Mouse (Mus musculus): ENCODE data around the gene Tril. TPM values are rescaled to one million over a fixed set of nuclear protein-coding genes. Genes with fewer than 3 reads are reported as not detected.

The Tril gene
- polyA plus RNA-seq, 1 experiment from 2014 or later: 4.5 TPM

- Histone ChIP-seq H3K4me2 (no peak overlapping the region), H3K36me3 (ENCODE audit: control insufficient read depth, insufficient read depth, low read length) (no peaks in the 10 kb centered on the region), H3K4me1 (replicated peaks; ENCODE audit: control insufficient read depth, insufficient read depth, low read length) (no peaks in the 10 kb centered on the region), H3K27ac (ENCODE audit: low read depth, low read length) (no peak overlapping the region), H3K27me3 (replicated peaks; ENCODE audit: control insufficient read depth, insufficient read depth, low read length) (no peaks in the 10 kb centered on the region; the same call in 1 of the 2 replicates), H3K9ac (ENCODE audit: low read depth, low read length) (no peak overlapping the region), H3K4me3 (ENCODE audit: low read depth, low read length) (no peak overlapping the region), H3K9me3 (ENCODE audit: control insufficient read depth, low read length) (no peaks in the 10 kb centered on the region)
- ATAC-seq (replicated peaks; ENCODE audit: low FRiP score) (no peak), DNase-seq (ENCODE audit: low spot score) (no peak)
- WGBS: 55% methylated on average over 4 of the region's 4 CpGs
Observed at GRCm38 (mm10) chr6:53801269-53801892, 19.2 kb downstream of the Tril start.

GRCm38 (mm10) chr6:53798865-53799264, 21.8 kb downstream of the Tril start:
- Histone ChIP-seq H3K9me3 (ENCODE audit: control insufficient read depth, low read length) (no peaks in the 10 kb centered on the region), H3K9ac (ENCODE audit: low read depth, low read length) (no peak overlapping the region), H3K4me1 (replicated peaks; ENCODE audit: control insufficient read depth, insufficient read depth, low read length) (no peaks in the 10 kb centered on the region), H3K27me3 (replicated peaks; ENCODE audit: control insufficient read depth, insufficient read depth, low read length) (peaks cover 8% of the 10 kb centered on the region), H3K36me3 (ENCODE audit: control insufficient read depth, insufficient read depth, low read length) (no peaks in the 10 kb centered on the region), H3K27ac (ENCODE audit: low read depth, low read length) (no peak overlapping the region), H3K4me3 (ENCODE audit: low read depth, low read length) (no peak overlapping the region), H3K4me2 (no peak overlapping the region)
- no peak for DNase-seq (ENCODE audit: low spot score)
- WGBS: 77% methylated on average over 3 of the region's 3 CpGs
- no peak for ATAC-seq (replicated peaks; ENCODE audit: low FRiP score)

- H3K9ac ChIP-seq (ENCODE audit: low read depth, low read length): no peak overlapping the region
- 63% methylated on average over 3 of the region's 3 CpGs for WGBS
- no peak overlapping the region for H3K27ac ChIP-seq (ENCODE audit: low read depth, low read length)
- no peaks in the 10 kb centered on the region for H3K4me1 ChIP-seq (replicated peaks; ENCODE audit: control insufficient read depth, insufficient read depth, low read length)
- peaks cover 8% of the 10 kb centered on the region for H3K27me3 ChIP-seq (replicated peaks; ENCODE audit: control insufficient read depth, insufficient read depth, low read length)
- H3K36me3 ChIP-seq (ENCODE audit: control insufficient read depth, insufficient read depth, low read length): no peaks in the 10 kb centered on the region
- H3K9me3 ChIP-seq (ENCODE audit: control insufficient read depth, low read length): no peaks in the 10 kb centered on the region
- no peak overlapping the region for H3K4me2 ChIP-seq
- ATAC-seq (replicated peaks; ENCODE audit: low FRiP score) (no peak), DNase-seq (ENCODE audit: low spot score) (no peak)
- H3K4me3 ChIP-seq (ENCODE audit: low read depth, low read length): no peak overlapping the region
Observed at GRCm38 (mm10) chr6:53796835-53797234, 23.8 kb downstream of the Tril start.

- Histone ChIP-seq H3K4me3 (ENCODE audit: low read depth, low read length) (no peak overlapping the region), H3K27ac (ENCODE audit: low read depth, low read length) (no peak overlapping the region), H3K9me3 (ENCODE audit: control insufficient read depth, low read length) (no peaks in the 10 kb centered on the region), H3K4me1 (replicated peaks; ENCODE audit: control insufficient read depth, insufficient read depth, low read length) (no peaks in the 10 kb centered on the region), H3K4me2 (no peak overlapping the region), H3K9ac (ENCODE audit: low read depth, low read length) (no peak overlapping the region), H3K27me3 (replicated peaks; ENCODE audit: control insufficient read depth, insufficient read depth, low read length) (peaks cover 8% of the 10 kb centered on the region), H3K36me3 (ENCODE audit: control insufficient read depth, insufficient read depth, low read length) (no peaks in the 10 kb centered on the region)
- ATAC-seq (replicated peaks; ENCODE audit: low FRiP score): no peak
- no peak for DNase-seq (ENCODE audit: low spot score)
- 19% methylated on average over 5 of the region's 5 CpGs for WGBS
Observed at GRCm38 (mm10) chr6:53795788-53796187, 24.8 kb downstream of the Tril start.

GRCm38 (mm10) chr6:53795078-53795477, 25.6 kb downstream of the Tril start:
- H3K4me3 ChIP-seq (ENCODE audit: low read depth, low read length): no peak overlapping the region
- H3K9ac ChIP-seq (ENCODE audit: low read depth, low read length): no peak overlapping the region
- no peak overlapping the region for H3K27ac ChIP-seq (ENCODE audit: low read depth, low read length)
- no peak overlapping the region for H3K4me2 ChIP-seq
- H3K9me3 ChIP-seq (ENCODE audit: control insufficient read depth, low read length): no peaks in the 10 kb centered on the region
- peaks cover 8% of the 10 kb centered on the region for H3K27me3 ChIP-seq (replicated peaks; ENCODE audit: control insufficient read depth, insufficient read depth, low read length)
- DNase-seq (ENCODE audit: low spot score): no peak
- 40% methylated on average over 11 of the region's 11 CpGs for WGBS
- no peak for ATAC-seq (replicated peaks; ENCODE audit: low FRiP score)
- no peaks in the 10 kb centered on the region for H3K36me3 ChIP-seq (ENCODE audit: control insufficient read depth, insufficient read depth, low read length)
- no peaks in the 10 kb centered on the region for H3K4me1 ChIP-seq (replicated peaks; ENCODE audit: control insufficient read depth, insufficient read depth, low read length)

- WGBS: 14% methylated on average over 17 of the region's 17 CpGs
- H3K4me2 ChIP-seq: no peak overlapping the region
- H3K9me3 ChIP-seq (ENCODE audit: control insufficient read depth, low read length): no peaks in the 10 kb centered on the region
- no peak overlapping the region for H3K27ac ChIP-seq (ENCODE audit: low read depth, low read length)
- no peak for ATAC-seq (replicated peaks; ENCODE audit: low FRiP score)
- peaks cover 8% of the 10 kb centered on the region for H3K27me3 ChIP-seq (replicated peaks; ENCODE audit: control insufficient read depth, insufficient read depth, low read length)
- peak; percentile 51 for DNase-seq (ENCODE audit: low spot score)
- H3K4me1 ChIP-seq (replicated peaks; ENCODE audit: control insufficient read depth, insufficient read depth, low read length): no peaks in the 10 kb centered on the region
- no peak overlapping the region for H3K4me3 ChIP-seq (ENCODE audit: low read depth, low read length)
- no peak overlapping the region for H3K9ac ChIP-seq (ENCODE audit: low read depth, low read length)
- no peaks in the 10 kb centered on the region for H3K36me3 ChIP-seq (ENCODE audit: control insufficient read depth, insufficient read depth, low read length)
Observed at GRCm38 (mm10) chr6:53794323-53794971, 26.2 kb downstream of the Tril start.

GRCm38 (mm10) chr6:53782880-53783539, 37.6 kb downstream of the Tril start:
- DNase-seq (ENCODE audit: low spot score) (no peak), ATAC-seq (replicated peaks; ENCODE audit: low FRiP score) (no peak)
- no peak overlapping the region for H3K27ac ChIP-seq (ENCODE audit: low read depth, low read length)
- no peaks in the 10 kb centered on the region for H3K9me3 ChIP-seq (ENCODE audit: control insufficient read depth, low read length)
- no peak overlapping the region for H3K9ac ChIP-seq (ENCODE audit: low read depth, low read length)
- no peak overlapping the region for H3K4me2 ChIP-seq
- WGBS: 42% methylated on average over 16 of the region's 16 CpGs
- no peaks in the 10 kb centered on the region for H3K27me3 ChIP-seq (replicated peaks; ENCODE audit: control insufficient read depth, insufficient read depth, low read length)
- H3K4me3 ChIP-seq (ENCODE audit: low read depth, low read length): no peak overlapping the region
- no peaks in the 10 kb centered on the region for H3K4me1 ChIP-seq (replicated peaks; ENCODE audit: control insufficient read depth, insufficient read depth, low read length)
- no peaks in the 10 kb centered on the region for H3K36me3 ChIP-seq (ENCODE audit: control insufficient read depth, insufficient read depth, low read length)

GRCm38 (mm10) chr6:53782273-53782672, 38.4 kb downstream of the Tril start:
- H3K27me3 ChIP-seq (replicated peaks; ENCODE audit: control insufficient read depth, insufficient read depth, low read length): no peaks in the 10 kb centered on the region
- H3K4me2 ChIP-seq: no peak overlapping the region
- DNase-seq (ENCODE audit: low spot score) (no peak), ATAC-seq (replicated peaks; ENCODE audit: low FRiP score) (no peak)
- no peaks in the 10 kb centered on the region for H3K36me3 ChIP-seq (ENCODE audit: control insufficient read depth, insufficient read depth, low read length)
- H3K27ac ChIP-seq (ENCODE audit: low read depth, low read length): no peak overlapping the region
- no peak overlapping the region for H3K4me3 ChIP-seq (ENCODE audit: low read depth, low read length)
- H3K4me1 ChIP-seq (replicated peaks; ENCODE audit: control insufficient read depth, insufficient read depth, low read length): no peaks in the 10 kb centered on the region
- WGBS: 82% methylated on average over 5 of the region's 5 CpGs
- H3K9ac ChIP-seq (ENCODE audit: low read depth, low read length): no peak overlapping the region
- no peaks in the 10 kb centered on the region for H3K9me3 ChIP-seq (ENCODE audit: control insufficient read depth, low read length)

GRCm38 (mm10) chr6:53781171-53781570, 39.5 kb downstream of the Tril start:
- Histone ChIP-seq H3K4me3 (ENCODE audit: low read depth, low read length) (no peak overlapping the region), H3K9ac (ENCODE audit: low read depth, low read length) (no peak overlapping the region), H3K4me2 (no peak overlapping the region), H3K27ac (ENCODE audit: low read depth, low read length) (no peak overlapping the region), H3K36me3 (ENCODE audit: control insufficient read depth, insufficient read depth, low read length) (no peaks in the 10 kb centered on the region), H3K9me3 (ENCODE audit: control insufficient read depth, low read length) (no peaks in the 10 kb centered on the region), H3K27me3 (replicated peaks; ENCODE audit: control insufficient read depth, insufficient read depth, low read length) (no peaks in the 10 kb centered on the region), H3K4me1 (replicated peaks; ENCODE audit: control insufficient read depth, insufficient read depth, low read length) (no peaks in the 10 kb centered on the region)
- DNase-seq (ENCODE audit: low spot score): no peak
- 14% methylated on average over 4 of the region's 4 CpGs for WGBS
- ATAC-seq (replicated peaks; ENCODE audit: low FRiP score): no peak

All from liver, embryonic 11.5 days (tissue).